Mouse (Mus musculus): ENCODE measurements around the gene Dynlt1f. TPM values are rescaled to one million over a fixed set of nuclear protein-coding genes. Genes with fewer than 3 reads are reported as not detected.
"Not testable (repeated sequence)": the region's sequence is repeated elsewhere in the genome, so short reads cannot be mapped to it uniquely, and the experiment has no call there.

Dynlt1f gene
- polyA plus RNA-seq, 1 experiment from 2014 or later, result 98.1 TPM

DNA sequence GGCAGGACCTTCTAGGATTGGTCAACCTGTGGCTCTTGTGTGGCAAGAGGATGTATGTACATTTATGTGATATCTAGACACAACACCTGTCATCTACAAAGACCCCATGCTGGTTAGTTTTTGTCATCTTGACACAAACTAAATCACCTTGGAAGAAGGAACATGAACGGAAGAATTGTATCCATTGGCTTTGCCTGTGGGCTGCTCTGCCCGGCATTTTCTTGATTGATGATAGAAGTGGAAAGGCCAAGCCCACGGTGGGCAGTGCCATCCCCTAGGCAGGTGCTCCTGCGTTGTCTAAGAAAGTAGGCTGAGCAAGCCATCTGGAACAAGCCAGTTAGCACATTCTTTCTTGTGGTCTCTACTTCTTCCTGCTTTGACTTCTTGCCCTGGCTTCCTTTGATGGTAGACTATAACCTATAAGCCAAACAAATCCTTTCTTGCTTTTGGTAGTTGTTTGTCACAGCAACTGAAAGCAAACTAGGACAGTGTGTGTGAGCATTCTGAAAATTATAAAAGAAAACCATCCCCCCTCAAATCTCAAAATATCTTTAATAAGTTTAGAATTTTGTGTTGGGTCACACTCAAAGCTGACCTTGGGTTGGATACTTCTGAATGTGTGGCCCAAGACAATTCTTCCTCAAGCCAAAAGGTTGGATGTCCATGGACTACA lies 30.7 kb upstream of the Dynlt1f start:
- not testable (repeated sequence) for H3K27ac ChIP-seq; H3K36me3 ChIP-seq; H3K9ac ChIP-seq; H3K4me1 ChIP-seq (replicated peaks); H3K4me2 ChIP-seq; DNase-seq; H3K4me3 ChIP-seq (replicated peaks); H3K27me3 ChIP-seq; ATAC-seq (ENCODE audit: low read depth); H3K9me3 ChIP-seq (replicated peaks)
- WGBS (ENCODE audit: insufficient replicate concordance), result 78% methylated on average over 3 of the region's 4 CpGs

DNA sequence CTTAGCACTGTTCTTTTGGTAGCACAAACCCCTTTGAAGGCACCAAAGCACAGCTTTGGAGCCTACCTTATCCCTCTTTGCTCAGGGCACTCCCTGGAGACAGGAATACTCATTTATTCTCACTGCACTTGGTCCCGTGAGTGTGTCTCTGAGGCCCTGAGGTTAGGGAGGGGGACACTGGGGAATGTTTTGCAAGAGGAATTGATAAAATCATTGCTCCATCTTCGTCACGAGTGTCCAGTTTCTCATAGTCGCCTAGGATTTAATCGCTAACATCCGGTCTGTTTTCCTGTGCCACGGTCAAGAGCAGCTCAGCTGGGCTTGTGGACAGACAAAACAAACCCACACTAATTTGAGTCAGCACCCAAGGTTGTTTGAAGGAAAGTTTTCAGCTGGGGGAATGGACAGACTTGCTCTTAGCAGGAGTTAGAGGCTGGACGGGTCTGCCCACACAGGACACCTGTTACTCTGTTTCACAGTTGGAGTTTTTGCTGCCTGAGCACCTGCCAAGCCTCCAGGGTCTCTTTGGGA lies 29.7 kb upstream of the Dynlt1f start:
- not testable (repeated sequence) for H3K9ac ChIP-seq; H3K27ac ChIP-seq; H3K27me3 ChIP-seq; H3K4me3 ChIP-seq (replicated peaks); H3K4me2 ChIP-seq; DNase-seq; ATAC-seq (ENCODE audit: low read depth); H3K4me1 ChIP-seq (replicated peaks); H3K9me3 ChIP-seq (replicated peaks); H3K36me3 ChIP-seq
- 55% methylated on average over 4 of the region's 8 CpGs for WGBS (ENCODE audit: insufficient replicate concordance)

DNA sequence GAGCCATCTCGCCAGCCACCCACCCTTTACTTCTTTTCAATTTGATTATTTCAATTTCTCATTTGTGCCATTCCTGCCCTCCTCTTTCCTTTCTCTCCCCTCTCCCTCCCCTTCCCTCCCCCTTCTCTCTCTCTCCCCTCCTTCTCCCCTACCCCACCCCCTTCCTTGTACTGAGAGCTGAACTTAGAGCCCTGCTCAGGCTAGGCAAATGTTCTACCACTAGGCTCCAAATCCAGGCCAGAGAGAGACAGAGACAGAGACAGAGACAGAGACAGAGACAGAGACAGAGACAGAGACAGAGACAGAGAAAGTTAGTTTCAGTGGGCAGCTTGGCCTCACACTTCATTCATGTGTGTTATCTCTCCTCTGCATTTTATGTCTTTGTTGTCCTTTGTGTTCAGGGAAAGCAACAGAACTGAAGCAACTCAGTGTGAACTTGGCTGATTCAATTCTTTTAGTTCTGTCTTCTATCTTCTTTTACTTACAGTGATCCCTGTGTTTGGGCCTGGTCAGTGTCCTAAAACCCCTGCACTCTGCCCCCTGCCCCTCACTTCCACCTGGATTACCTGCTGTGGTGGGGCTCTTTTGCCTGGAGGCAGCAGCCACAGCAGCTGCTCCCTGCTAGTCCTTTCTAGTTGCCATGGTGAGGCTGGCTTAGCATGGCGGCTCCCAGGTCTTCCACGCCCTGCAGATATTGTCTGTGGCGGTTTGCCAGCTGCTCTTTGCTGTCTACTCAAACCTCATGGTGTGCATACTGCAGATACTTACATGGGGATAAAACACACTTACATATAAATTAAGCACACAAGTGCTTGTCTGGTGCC lies 29.0 kb upstream of the Dynlt1f start:
- H3K9me3 ChIP-seq (replicated peaks); H3K27me3 ChIP-seq; H3K4me2 ChIP-seq; H3K36me3 ChIP-seq; H3K4me3 ChIP-seq (replicated peaks); H3K9ac ChIP-seq; DNase-seq; ATAC-seq (ENCODE audit: low read depth); H3K4me1 ChIP-seq (replicated peaks); H3K27ac ChIP-seq: not testable (repeated sequence)
- 17% methylated on average over 1 of the region's 4 CpGs for WGBS (ENCODE audit: insufficient replicate concordance)

DNA sequence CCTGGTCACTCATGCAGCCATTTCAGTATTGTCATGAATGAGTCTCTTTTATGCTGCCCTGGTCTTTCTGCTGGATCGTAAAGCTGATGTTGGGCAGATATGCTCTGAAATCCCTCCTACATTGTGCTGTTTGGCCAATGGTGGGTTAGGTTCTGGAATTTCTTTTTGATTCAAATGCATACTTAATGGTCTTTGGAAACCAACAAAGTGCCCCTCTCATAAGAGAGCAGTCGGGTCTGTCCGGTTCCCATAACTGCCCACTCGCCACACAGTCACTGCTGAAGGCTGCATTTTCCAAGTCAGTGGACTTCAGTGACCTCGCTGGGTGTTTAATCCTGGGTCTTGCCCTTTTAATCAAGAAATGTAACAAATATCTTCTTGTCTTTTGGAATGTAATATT lies 28.0 kb upstream of the Dynlt1f start:
- not testable (repeated sequence) for H3K36me3 ChIP-seq; H3K4me1 ChIP-seq (replicated peaks); H3K9me3 ChIP-seq (replicated peaks); H3K27me3 ChIP-seq; H3K4me2 ChIP-seq; H3K27ac ChIP-seq; H3K4me3 ChIP-seq (replicated peaks); DNase-seq; H3K9ac ChIP-seq; ATAC-seq (ENCODE audit: low read depth)
- WGBS (ENCODE audit: insufficient replicate concordance), result 60% methylated on average over 1 of the region's 5 CpGs

DNA sequence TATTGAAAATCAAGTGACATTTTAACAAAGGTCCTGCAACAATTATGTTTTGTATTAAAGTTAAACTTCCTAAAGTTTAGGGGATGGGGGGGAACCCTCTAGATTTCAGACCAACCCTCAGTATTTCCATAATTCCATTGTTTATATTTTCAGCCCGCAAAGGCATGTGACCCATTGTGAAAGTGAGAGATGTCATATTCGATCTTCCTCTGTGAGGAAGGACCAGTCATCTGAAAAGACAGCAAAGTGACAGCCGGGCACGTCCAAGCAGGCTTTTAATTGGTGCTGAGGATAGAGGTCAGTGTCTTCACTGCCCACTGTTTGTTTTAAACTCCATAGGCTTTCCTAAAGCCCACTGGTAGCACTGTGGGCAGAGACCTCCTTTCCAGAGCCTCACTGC lies 26.0 kb upstream of the Dynlt1f start:
- H3K36me3 ChIP-seq; ATAC-seq (ENCODE audit: low read depth); H3K9ac ChIP-seq; H3K4me3 ChIP-seq (replicated peaks); H3K27ac ChIP-seq; H3K4me1 ChIP-seq (replicated peaks); H3K9me3 ChIP-seq (replicated peaks); H3K4me2 ChIP-seq; H3K27me3 ChIP-seq; DNase-seq: not testable (repeated sequence)
- 60% methylated on average over 4 of the region's 4 CpGs for WGBS (ENCODE audit: insufficient replicate concordance)

DNA sequence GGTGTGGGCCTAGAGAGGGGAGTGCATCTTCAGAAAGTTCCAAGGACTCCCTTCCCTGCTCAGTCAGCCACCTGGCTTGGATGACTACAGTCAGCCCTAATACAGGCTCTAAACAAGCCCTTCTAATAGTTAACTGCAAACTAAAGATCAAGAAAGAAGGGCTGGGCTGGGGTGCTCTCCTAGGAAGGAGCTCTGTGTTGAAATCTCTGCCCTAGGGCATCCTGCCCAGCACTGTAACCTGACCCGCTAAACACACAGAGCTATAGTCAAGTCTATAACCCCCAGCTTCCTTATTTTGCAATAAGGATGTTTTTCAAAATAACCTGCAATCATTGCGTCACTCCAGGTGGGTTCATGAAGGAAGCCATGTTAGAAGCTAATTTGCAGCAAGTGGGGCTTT lies 22.4 kb upstream of the Dynlt1f start:
- not testable (repeated sequence) for ATAC-seq (ENCODE audit: low read depth); H3K27me3 ChIP-seq; H3K4me2 ChIP-seq; H3K9me3 ChIP-seq (replicated peaks); H3K36me3 ChIP-seq; H3K4me1 ChIP-seq (replicated peaks); H3K4me3 ChIP-seq (replicated peaks); H3K27ac ChIP-seq; DNase-seq; H3K9ac ChIP-seq
- WGBS (ENCODE audit: insufficient replicate concordance), result 20% methylated on average over 1 of the region's 2 CpGs

DNA sequence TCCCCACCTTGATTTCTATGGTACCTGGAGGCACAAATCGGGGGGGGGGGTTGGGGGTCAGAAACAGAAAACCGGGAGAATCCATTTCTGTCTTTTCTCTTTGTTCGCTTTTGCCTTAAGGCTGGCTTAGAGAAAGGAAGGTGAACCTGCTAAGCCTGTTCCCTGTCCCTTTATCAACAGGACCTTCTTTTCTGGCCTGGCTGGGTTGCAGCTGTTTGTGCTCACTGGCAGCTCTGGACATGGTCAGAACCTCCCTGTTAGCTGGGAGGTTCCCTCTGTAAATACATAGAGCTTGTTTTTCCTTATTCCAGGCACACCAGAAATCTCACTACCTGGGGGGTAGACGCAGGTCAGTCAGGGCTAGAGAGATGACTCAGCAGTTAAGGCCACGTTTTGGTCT lies 18.6 kb upstream of the Dynlt1f start:
- not testable (repeated sequence) for H3K36me3 ChIP-seq; H3K4me3 ChIP-seq (replicated peaks); H3K9me3 ChIP-seq (replicated peaks); DNase-seq; H3K9ac ChIP-seq; H3K4me1 ChIP-seq (replicated peaks); H3K27ac ChIP-seq; H3K27me3 ChIP-seq; ATAC-seq (ENCODE audit: low read depth); H3K4me2 ChIP-seq
- WGBS (ENCODE audit: insufficient replicate concordance), result 38% methylated on average over 5 of the region's 5 CpGs

DNA sequence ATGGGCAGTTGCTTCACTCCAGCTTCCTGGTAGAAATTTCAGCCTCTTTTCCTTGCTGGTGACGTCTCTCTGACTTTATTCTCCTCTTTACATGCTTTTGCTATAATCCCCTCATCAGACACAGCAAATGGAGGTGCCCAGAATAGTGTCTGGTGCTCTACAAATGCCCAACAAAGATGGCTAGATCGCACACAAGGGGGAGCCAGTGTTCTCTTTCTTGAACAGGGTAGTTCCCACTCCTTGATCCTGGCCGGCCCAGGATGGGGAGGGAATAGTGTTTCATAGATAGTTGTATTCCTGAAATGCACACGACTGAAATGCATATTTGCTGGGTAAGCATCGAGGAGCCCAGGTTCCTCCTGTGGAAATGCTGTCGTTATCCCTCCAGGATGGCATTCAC lies 12.8 kb upstream of the Dynlt1f start:
- DNase-seq; ATAC-seq (ENCODE audit: low read depth); H3K4me1 ChIP-seq (replicated peaks); H3K9me3 ChIP-seq (replicated peaks); H3K27ac ChIP-seq; H3K27me3 ChIP-seq; H3K4me3 ChIP-seq (replicated peaks); H3K4me2 ChIP-seq; H3K36me3 ChIP-seq; H3K9ac ChIP-seq: not testable (repeated sequence)
- no CpG with 5 or more reads among the region's 6 CpGs for WGBS (ENCODE audit: insufficient replicate concordance)

DNA sequence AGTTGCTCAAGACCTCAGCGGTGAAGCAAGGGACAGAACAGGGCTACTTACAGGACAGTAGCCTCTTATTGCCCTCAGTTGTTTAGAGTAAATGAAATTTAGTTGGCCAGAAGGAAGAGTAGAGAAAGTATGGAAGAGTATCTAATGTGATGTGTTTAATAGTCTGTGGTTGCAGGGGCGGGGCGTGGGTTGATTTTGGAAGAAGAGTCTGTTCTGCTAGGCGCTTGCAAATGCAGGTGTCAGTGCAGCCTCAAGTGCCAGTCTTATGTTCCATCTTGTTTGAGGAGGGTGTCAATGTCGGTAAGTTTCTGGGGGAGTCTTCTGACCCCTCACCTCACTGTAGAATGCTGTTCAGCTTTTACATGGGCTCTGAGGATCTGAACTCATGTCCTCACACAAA lies 9.7 kb upstream of the Dynlt1f start:
- H3K4me1 ChIP-seq (replicated peaks); H3K27me3 ChIP-seq; H3K27ac ChIP-seq; H3K36me3 ChIP-seq; H3K4me3 ChIP-seq (replicated peaks); ATAC-seq (ENCODE audit: low read depth); DNase-seq; H3K9ac ChIP-seq; H3K4me2 ChIP-seq; H3K9me3 ChIP-seq (replicated peaks): not testable (repeated sequence)
- WGBS (ENCODE audit: insufficient replicate concordance), result 80% methylated on average over 4 of the region's 5 CpGs

DNA sequence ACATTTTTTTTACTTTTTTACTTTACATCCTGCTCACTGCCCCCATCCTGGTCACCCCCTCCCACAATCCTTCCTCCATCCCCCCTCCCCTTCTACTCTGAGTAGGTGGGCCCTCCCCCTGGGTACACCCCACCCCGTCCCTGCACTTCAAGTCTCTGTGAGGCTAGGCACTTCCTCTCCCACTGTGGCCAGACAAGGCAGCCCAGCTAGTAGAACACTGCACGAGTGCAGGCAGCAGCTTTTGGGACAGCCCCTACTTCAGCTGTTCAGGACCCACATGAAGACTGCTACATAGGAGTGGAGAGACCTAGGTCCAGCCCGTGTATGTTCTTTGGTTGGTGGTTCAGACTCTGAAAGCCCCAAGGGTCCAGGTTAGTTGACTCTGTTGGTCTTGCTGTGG lies 7.1 kb upstream of the Dynlt1f start:
- not testable (repeated sequence) for DNase-seq; H3K4me3 ChIP-seq (replicated peaks); H3K9me3 ChIP-seq (replicated peaks); H3K27ac ChIP-seq; H3K27me3 ChIP-seq; ATAC-seq (ENCODE audit: low read depth); H3K4me1 ChIP-seq (replicated peaks); H3K9ac ChIP-seq; H3K36me3 ChIP-seq; H3K4me2 ChIP-seq
- WGBS (ENCODE audit: insufficient replicate concordance), result 34% methylated on average over 3 of the region's 3 CpGs

DNA sequence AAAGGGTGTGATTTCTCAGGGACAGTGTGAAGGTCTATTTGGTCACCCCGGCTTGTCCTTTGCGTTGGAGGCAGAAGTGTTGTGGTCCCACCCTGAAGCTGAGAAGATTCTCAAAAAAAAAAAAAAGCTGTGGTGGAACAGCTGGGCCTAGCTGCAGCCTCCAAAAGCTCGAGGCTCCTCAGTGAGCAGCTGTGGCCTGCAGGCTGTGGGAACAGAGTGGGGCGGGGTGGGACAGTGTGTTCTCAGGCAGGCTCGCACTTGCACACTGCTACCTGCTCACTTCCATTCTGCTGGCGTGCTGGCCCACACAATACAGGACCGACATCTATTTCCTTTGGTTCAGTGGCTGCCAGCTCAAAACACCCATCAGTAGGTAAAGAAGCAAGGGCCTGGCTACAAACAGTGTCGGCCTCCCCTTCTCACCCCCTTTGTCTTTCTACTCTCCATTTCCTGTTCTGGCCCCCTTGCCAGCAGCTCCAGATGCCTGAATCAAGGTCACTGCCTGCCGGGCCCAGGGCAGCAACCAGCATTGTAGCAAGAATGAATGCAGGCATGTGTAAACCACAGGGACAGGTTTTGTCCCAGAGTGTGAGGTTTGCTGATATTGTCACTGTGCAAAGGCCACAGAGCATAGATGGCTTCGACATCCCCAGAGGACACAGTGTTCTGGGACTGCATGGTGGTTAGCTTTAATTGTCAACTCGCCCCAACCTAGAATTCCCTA lies 5.6 kb upstream of the Dynlt1f start:
- H3K4me2 ChIP-seq; DNase-seq; ATAC-seq (ENCODE audit: low read depth); H3K4me3 ChIP-seq (replicated peaks); H3K4me1 ChIP-seq (replicated peaks); H3K27me3 ChIP-seq; H3K9ac ChIP-seq; H3K27ac ChIP-seq; H3K36me3 ChIP-seq; H3K9me3 ChIP-seq (replicated peaks): not testable (repeated sequence)
- 38% methylated on average over 10 of the region's 11 CpGs for WGBS (ENCODE audit: insufficient replicate concordance)
